ENCODE assay signal across 8 mouse cellular contexts in genomic region chrX:151096171-151097058, GRCm38 (mm10). TPM values are rescaled to one million over a fixed set of nuclear protein-coding genes. Genes with fewer than 3 reads are reported as not detected.
DNase-seq lines count a peak whose midpoint lies in the region; ATAC-seq lines count a peak whose summit lies in the region.

Gene Tsr2, minus strand, starts transcription at chrX:151096543.

- no peaks in the 10 kb centered on the region for H3K36me3 ChIP-seq in hindbrain, embryonic 15.5 days

- H3K4me2 ChIP-seq in hindbrain, embryonic 15.5 days: peak within 1 kb of the TSS; percentile 56

- H3K27ac ChIP-seq in hindbrain, embryonic 15.5 days (replicated peaks): peak within 1 kb of the TSS; percentile 75

- 28% methylated on average over 35 of the region's 35 CpGs for WGBS in hindbrain, embryonic 15.5 days

- H3K9me3 ChIP-seq in hindbrain, embryonic 15.5 days: no peaks in the 10 kb centered on the region

- peak; percentile 95 for ATAC-seq in hindbrain, embryonic 15.5 days (ENCODE audit: low FRiP score, low read depth)

- peak within 1 kb of the TSS; percentile 60 for H3K9ac ChIP-seq in hindbrain, embryonic 15.5 days

- peak within 1 kb of the TSS; percentile 65 for H3K4me3 ChIP-seq in hindbrain, embryonic 15.5 days

- peaks cover 8% of the 10 kb centered on the region; the same call in 1 of the 2 replicates for H3K4me1 ChIP-seq in hindbrain, embryonic 15.5 days (replicated peaks)

- DNase-seq in WW6 (ENCODE audit: low read depth, low spot score): peak; percentile 40
- DNase-seq in cerebellum, postnatal 36 days: peak; percentile 75 to 77
- peak; percentile 64 to 78 for DNase-seq in frontal cortex, postnatal 36 days (ENCODE audit: low spot score in 2 of 2)
- peak; percentile 53 for DNase-seq in left cerebral cortex, adult 11 months (ENCODE audit: low spot score)
- DNase-seq in lung, postnatal 4 days: peak; percentile 76
- DNase-seq in right cerebral cortex, adult 18-20 months: peak; percentile 80
- peak; percentile 43 for DNase-seq in urinary bladder, postnatal 25 days (ENCODE audit: low spot score)

- no peaks in the 10 kb centered on the region for H3K27me3 ChIP-seq in hindbrain, embryonic 15.5 days

RNA-seq across cellular contexts. Expression of gene Tsr2, which starts in this region (rescaled TPM):
- 37.6 and 38.5 TPM in 2 replicates for polyA plus RNA-seq in hindbrain, embryonic 15.5 days (2015; fragmentation: Nextera tagmentation; extraction: Ambion mirVana)

Comparison
In these comparisons a context has a peak if more than half of its experiments do, and no peak if none do; other contexts are left out.
1. Peak in every context shown above with its lines: DNase-seq, ATAC-seq, H3K4me3 ChIP-seq and H3K27ac ChIP-seq.